Mouse (Mus musculus): Measurements from ENCODE around the gene Ints11. TPM values are rescaled to one million over a fixed set of nuclear protein-coding genes. Genes with fewer than 3 reads are reported as not detected.
A peak's percentile ranks its signal among the peaks of the same experiment; 100 is the strongest.

Ints11 gene
- 68.4 TPM for polyA plus RNA-seq (2012; fragmentation: generic; extraction: Trizol)
- long read RNA-seq, experiment 1, transcript Ints11-201 (17 exons, 2,368 nt) = major isoform, 60 of 75 reads
- long read RNA-seq, experiment 1, partial matches to known transcripts = 8 of 75 reads
- long read RNA-seq, experiment 1, other reads (novel, unspliced or antisense) = 5 of 75 reads
- long read RNA-seq, experiment 2, transcript Ints11-201 (17 exons, 2,368 nt) = major isoform, 575 of 662 reads
- long read RNA-seq, experiment 2, partial matches to known transcripts = 2 of 662 reads
- long read RNA-seq, experiment 2, other reads (novel, unspliced or antisense) = 85 of 662 reads

DNA sequence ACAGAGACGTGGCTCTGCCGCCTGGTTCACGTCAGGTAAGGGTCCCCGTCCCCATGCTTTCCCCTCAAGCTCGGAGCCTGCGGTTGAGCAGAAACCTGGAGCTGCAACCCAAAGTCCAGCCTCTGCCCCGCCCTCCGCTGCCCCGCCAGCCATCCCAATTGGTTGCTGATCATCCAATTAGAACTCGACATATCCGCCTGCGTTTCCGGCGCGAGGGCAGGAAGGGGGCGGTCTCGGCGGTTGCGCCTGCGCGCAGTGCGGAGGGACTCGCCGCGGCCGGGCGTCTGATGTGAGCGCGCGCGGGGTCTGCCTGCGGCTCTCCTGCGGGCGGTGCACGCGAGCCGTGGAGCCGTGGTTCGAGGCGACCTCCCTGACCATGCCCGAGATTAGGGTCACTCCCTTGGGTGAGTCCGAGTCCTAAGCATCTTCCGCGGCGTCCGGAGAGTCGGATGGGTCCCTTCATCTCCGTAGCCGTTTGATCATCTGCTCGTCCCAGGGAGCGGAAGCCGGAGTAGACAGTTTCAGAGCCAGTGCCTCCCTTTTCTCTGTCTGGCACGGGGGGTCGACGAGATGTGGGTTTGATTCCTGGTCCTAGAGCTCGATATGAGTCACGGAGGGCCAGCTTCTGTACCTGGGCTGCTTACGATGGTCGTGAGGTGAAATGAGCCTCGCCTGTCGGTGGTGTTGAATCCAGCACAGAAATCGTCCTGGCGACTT is at the start of gene Ints11, which contains the start of gene Cptp:
Gene Ints11, plus strand, starts transcription at position 230 of the 717 bp plus-strand sequence.
Gene Cptp, minus strand, starts transcription at position 124 of the 717 bp plus-strand sequence.
- Histone ChIP-seq H3K36me3 (ENCODE audit: control insufficient read depth, insufficient read depth) (peaks cover 29% of the 10 kb centered on the region), H3ac (ENCODE audit: control insufficient read depth, insufficient read length, low read depth) (peak within 1 kb of the TSS; percentile 99)
- TF ChIP-seq FOSL1 (IDR thresholded peaks at IDR 0.05; ENCODE audit: insufficient read depth, low read length, poor library complexity, severe bottlenecking) (no peak), CTCF (IDR thresholded peaks at IDR 0.05; ENCODE audit: control insufficient read depth, insufficient read depth, insufficient read length) (no peak), MYOD1 (IDR thresholded peaks at IDR 0.05; ENCODE audit: control insufficient read depth, insufficient read length, low read depth) (no peak), USF1 (IDR thresholded peaks at IDR 0.05; ENCODE audit: low read depth) (no peak), MYOG (IDR thresholded peaks at IDR 0.05; ENCODE audit: control insufficient read depth, extremely low read depth, insufficient read length) (no peak), MAX (IDR thresholded peaks at IDR 0.05) (no peak), CEBPB (IDR thresholded peaks at IDR 0.05; ENCODE audit: low read depth) (no peak)

DNA sequence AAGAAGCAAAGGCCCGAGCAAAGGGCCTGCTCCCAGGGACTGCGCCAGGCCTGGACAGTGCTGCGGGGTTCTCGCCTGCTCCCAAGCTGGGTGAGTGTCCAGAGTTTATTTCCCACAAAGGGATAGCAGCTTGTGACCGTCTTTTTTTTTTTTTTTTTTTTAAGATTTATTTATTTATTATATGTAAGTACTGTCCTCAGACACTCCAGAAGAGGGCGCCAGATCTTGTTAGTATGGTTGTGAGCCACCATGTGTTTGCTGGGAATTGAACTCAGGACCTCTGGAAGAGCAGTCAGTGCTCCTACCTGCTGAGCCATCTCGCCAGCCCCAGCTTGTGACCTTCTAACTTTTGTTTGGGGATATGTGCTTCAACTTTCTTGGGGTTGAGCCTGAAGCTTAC is 48.3 kb upstream of the Ints11 start:
- no peak overlapping the region for H3ac ChIP-seq (ENCODE audit: control insufficient read depth, insufficient read length, low read depth)
- H3K36me3 ChIP-seq (ENCODE audit: control insufficient read depth, insufficient read depth) = peaks cover 97% of the 10 kb centered on the region
- TF ChIP-seq MAX (IDR thresholded peaks at IDR 0.05) (no peak), CEBPB (IDR thresholded peaks at IDR 0.05; ENCODE audit: low read depth) (no peak), MYOG (IDR thresholded peaks at IDR 0.05; ENCODE audit: control insufficient read depth, extremely low read depth, insufficient read length) (no peak), CTCF (IDR thresholded peaks at IDR 0.05; ENCODE audit: control insufficient read depth, insufficient read depth, insufficient read length) (no peak), USF1 (IDR thresholded peaks at IDR 0.05; ENCODE audit: low read depth) (no peak), MYOD1 (IDR thresholded peaks at IDR 0.05; ENCODE audit: control insufficient read depth, insufficient read length, low read depth) (no peak)
- H3K27me3 ChIP-seq (ENCODE audit: control insufficient read depth, insufficient read depth, insufficient read length) = no peaks in the 10 kb centered on the region
- H3K79me2 ChIP-seq (ENCODE audit: control insufficient read depth, insufficient read depth) = peaks cover 89% of the 10 kb centered on the region
- H3K79me3 ChIP-seq (ENCODE audit: low read depth) = peaks cover 58% of the 10 kb centered on the region
- no peak overlapping the region for H3K4me3 ChIP-seq (ENCODE audit: insufficient read depth, poor library complexity, severe bottlenecking)

More for the DNA sequence above, at the start of gene Ints11, which contains the start of gene Cptp:
- H3K4me3 ChIP-seq (ENCODE audit: insufficient read depth, poor library complexity, severe bottlenecking) = peak within 1 kb of the TSS; percentile 69
- H3K79me3 ChIP-seq (ENCODE audit: low read depth) = peaks cover 29% of the 10 kb centered on the region
- peaks cover 71% of the 10 kb centered on the region for H3K79me2 ChIP-seq (ENCODE audit: control insufficient read depth, insufficient read depth)
- no peaks in the 10 kb centered on the region for H3K27me3 ChIP-seq (ENCODE audit: control insufficient read depth, insufficient read depth, insufficient read length)

DNA sequence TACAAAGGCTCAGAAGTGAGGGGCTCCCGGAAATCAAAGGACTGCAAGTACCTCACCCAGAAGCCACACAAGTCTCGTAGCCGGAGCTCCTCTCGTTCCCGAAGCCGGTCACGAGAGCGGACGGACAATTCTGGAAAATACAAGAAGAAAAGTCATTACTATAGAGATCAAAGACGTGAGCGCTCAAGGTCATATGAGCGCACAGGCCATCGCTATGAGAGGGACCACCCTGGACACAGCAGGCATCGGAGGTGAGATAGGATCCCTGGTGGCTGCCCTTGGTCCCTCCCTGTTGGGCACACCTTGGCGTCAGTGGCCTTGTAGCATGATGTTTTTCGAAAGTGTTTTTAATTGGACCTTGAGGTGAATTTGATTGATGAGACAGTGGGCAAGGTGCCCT is 45.9 kb upstream of the Ints11 start:
- H3K27me3 ChIP-seq (ENCODE audit: control insufficient read depth, insufficient read depth, insufficient read length) = no peaks in the 10 kb centered on the region
- H3K79me2 ChIP-seq (ENCODE audit: control insufficient read depth, insufficient read depth) = peaks cover 64% of the 10 kb centered on the region
- no peak overlapping the region for H3ac ChIP-seq (ENCODE audit: control insufficient read depth, insufficient read length, low read depth)
- no peak overlapping the region for H3K4me3 ChIP-seq (ENCODE audit: insufficient read depth, poor library complexity, severe bottlenecking)
- peaks cover 93% of the 10 kb centered on the region for H3K36me3 ChIP-seq (ENCODE audit: control insufficient read depth, insufficient read depth)
- peaks cover 36% of the 10 kb centered on the region for H3K79me3 ChIP-seq (ENCODE audit: low read depth)
- no peak for TF ChIP-seq MAX (IDR thresholded peaks at IDR 0.05)
- TF ChIP-seq CEBPB (IDR thresholded peaks at IDR 0.05; ENCODE audit: low read depth) = no peak
- no peak for TF ChIP-seq USF1 (IDR thresholded peaks at IDR 0.05; ENCODE audit: low read depth)
- TF ChIP-seq FOSL1 (IDR thresholded peaks at IDR 0.05; ENCODE audit: insufficient read depth, low read length, poor library complexity, severe bottlenecking) = no peak
- no peak for TF ChIP-seq MYOD1 (IDR thresholded peaks at IDR 0.05; ENCODE audit: control insufficient read depth, insufficient read length, low read depth)
- TF ChIP-seq MYOG (IDR thresholded peaks at IDR 0.05; ENCODE audit: control insufficient read depth, extremely low read depth, insufficient read length) = no peak
- no peak for TF ChIP-seq CTCF (IDR thresholded peaks at IDR 0.05; ENCODE audit: control insufficient read depth, insufficient read depth, insufficient read length)

DNA sequence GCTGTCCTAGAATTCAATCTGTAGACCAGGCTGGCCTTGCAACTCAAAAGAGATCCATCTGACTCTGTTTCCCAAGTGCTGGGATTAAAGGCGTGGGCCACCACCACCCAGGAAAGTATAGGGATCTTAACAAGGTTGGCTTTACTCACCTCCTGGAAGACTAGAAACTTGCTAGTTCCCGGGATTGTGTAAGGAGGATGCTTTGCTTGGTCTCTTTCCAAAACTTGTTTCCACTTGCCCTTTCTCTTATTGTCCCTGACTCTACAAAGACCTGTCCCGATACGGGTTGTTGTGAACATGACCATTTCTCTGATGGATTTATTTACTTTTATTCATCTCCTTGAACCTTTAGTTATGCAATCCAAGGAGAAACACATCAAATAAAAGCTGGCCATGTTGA is 39.5 kb upstream of the Ints11 start:
- H3K27me3 ChIP-seq (ENCODE audit: control insufficient read depth, insufficient read depth, insufficient read length) = no peaks in the 10 kb centered on the region
- H3K79me2 ChIP-seq (ENCODE audit: control insufficient read depth, insufficient read depth) = peaks cover 19% of the 10 kb centered on the region
- peaks cover 17% of the 10 kb centered on the region for H3K79me3 ChIP-seq (ENCODE audit: low read depth)
- no peak overlapping the region for H3ac ChIP-seq (ENCODE audit: control insufficient read depth, insufficient read length, low read depth)
- H3K36me3 ChIP-seq (ENCODE audit: control insufficient read depth, insufficient read depth) = peaks cover 43% of the 10 kb centered on the region
- H3K4me3 ChIP-seq (ENCODE audit: insufficient read depth, poor library complexity, severe bottlenecking) = no peak overlapping the region
- TF ChIP-seq MAX (IDR thresholded peaks at IDR 0.05) = no peak
- TF ChIP-seq MYOD1 (IDR thresholded peaks at IDR 0.05; ENCODE audit: control insufficient read depth, insufficient read length, low read depth) = no peak
- no peak for TF ChIP-seq CEBPB (IDR thresholded peaks at IDR 0.05; ENCODE audit: low read depth)
- TF ChIP-seq CTCF (IDR thresholded peaks at IDR 0.05; ENCODE audit: control insufficient read depth, insufficient read depth, insufficient read length) = no peak
- no peak for TF ChIP-seq USF1 (IDR thresholded peaks at IDR 0.05; ENCODE audit: low read depth)
- no peak for TF ChIP-seq MYOG (IDR thresholded peaks at IDR 0.05; ENCODE audit: control insufficient read depth, extremely low read depth, insufficient read length)
- no peak for TF ChIP-seq FOSL1 (IDR thresholded peaks at IDR 0.05; ENCODE audit: insufficient read depth, low read length, poor library complexity, severe bottlenecking)

DNA sequence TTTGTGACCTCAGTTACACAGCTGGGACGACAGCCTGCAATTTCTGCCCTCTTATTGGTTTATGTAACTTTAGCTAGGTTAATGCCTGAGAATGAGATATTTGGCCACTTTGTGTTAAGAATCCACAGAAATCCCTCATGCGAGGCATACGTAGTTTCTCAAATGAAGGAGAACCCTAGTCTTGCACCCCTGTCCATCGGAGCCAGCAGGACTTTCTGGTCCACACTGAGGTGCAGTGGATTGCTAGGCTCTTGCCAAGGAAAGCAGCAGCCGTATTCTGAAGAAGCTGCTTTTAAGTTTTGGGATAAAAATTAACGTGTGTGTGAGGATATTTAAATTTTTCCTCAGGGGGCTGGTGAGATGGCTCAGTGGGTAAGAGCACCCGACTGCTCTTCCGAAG is 38.8 kb upstream of the Ints11 start:
- Histone ChIP-seq H3K79me3 (ENCODE audit: low read depth) (peaks cover 16% of the 10 kb centered on the region), H3ac (ENCODE audit: control insufficient read depth, insufficient read length, low read depth) (peak overlapping the region; percentile 66), H3K36me3 (ENCODE audit: control insufficient read depth, insufficient read depth) (peaks cover 36% of the 10 kb centered on the region), H3K27me3 (ENCODE audit: control insufficient read depth, insufficient read depth, insufficient read length) (no peaks in the 10 kb centered on the region), H3K4me3 (ENCODE audit: insufficient read depth, poor library complexity, severe bottlenecking) (no peak overlapping the region), H3K79me2 (ENCODE audit: control insufficient read depth, insufficient read depth) (peaks cover 19% of the 10 kb centered on the region)
- TF ChIP-seq MAX (IDR thresholded peaks at IDR 0.05) (no peak), CTCF (IDR thresholded peaks at IDR 0.05; ENCODE audit: control insufficient read depth, insufficient read depth, insufficient read length) (no peak), CEBPB (IDR thresholded peaks at IDR 0.05; ENCODE audit: low read depth) (no peak), MYOD1 (IDR thresholded peaks at IDR 0.05; ENCODE audit: control insufficient read depth, insufficient read length, low read depth) (no peak), USF1 (IDR thresholded peaks at IDR 0.05; ENCODE audit: low read depth) (no peak), FOSL1 (IDR thresholded peaks at IDR 0.05; ENCODE audit: insufficient read depth, low read length, poor library complexity, severe bottlenecking) (no peak), MYOG (IDR thresholded peaks at IDR 0.05; ENCODE audit: control insufficient read depth, extremely low read depth, insufficient read length) (no peak)
